Mouse (Mus musculus) heart, postnatal 14 days (tissue): ENCODE data around the gene Spcs3. TPM values are rescaled to one million over a fixed set of nuclear protein-coding genes. Genes with fewer than 3 reads are reported as not detected.
A peak's percentile ranks its signal among the peaks of the same experiment; 100 is the strongest.

ENCODE experiments used
- DNase-seq, 2 experiments: peaks; one replicate each; pipeline ENCODE4 v3.0.0; 2021 to 2022
- intact Hi-C: fragments of 180-260 bp; cut with DNase I; formaldehyde crosslinking; loops from one replicate; pipeline ENCODE4 v1.15.1; 2025
- total RNA-seq, 2 experiments: library from RNA; stranded (reverse); gene quantifications; 2 replicates each; pipeline ENCODE4 v1.2.3; 2021

The Spcs3 gene
- total RNA-seq, 2 experiments from 2014 or later, result 29.7 to 29.8 TPM

GRCm38 (mm10) chr8:54509221-54509721 is 20.5 kb downstream of the Spcs3 start:
- no peak for DNase-seq
- intact Hi-C loops, result no loop called here

- intact Hi-C loops, result no loop called here
- no peak for DNase-seq
Measured at GRCm38 (mm10) chr8:54508814-54509213, 21.0 kb downstream of the Spcs3 start.

- no peak for DNase-seq
- intact Hi-C loops, result no loop called here
Measured at GRCm38 (mm10) chr8:54508096-54508456, 21.7 kb downstream of the Spcs3 start.

- intact Hi-C loops, result loop anchor here (2.0 kb wide), 1 partner anchor 197 kb away; no protein-coding TSS in a partner anchor
- DNase-seq, result peak; percentile 66 to 85
Measured at GRCm38 (mm10) chr8:54507428-54508095, 22.2 kb downstream of the Spcs3 start.

- intact Hi-C loops, result no loop called here
- no peak for DNase-seq
Measured at GRCm38 (mm10) chr8:54505060-54505459, 24.7 kb downstream of the Spcs3 start.

- intact Hi-C loops, result no loop called here
- DNase-seq, result no peak
Measured at GRCm38 (mm10) chr8:54503104-54503503, 26.7 kb downstream of the Spcs3 start.

- intact Hi-C loops, result loop anchor here (5.0 kb wide), 2 partner anchors 342 to 887 kb away; no protein-coding TSS in a partner anchor
- no peak for DNase-seq
Measured at GRCm38 (mm10) chr8:54493915-54494314, 35.9 kb downstream of the Spcs3 start.

GRCm38 (mm10) chr8:54493110-54493509 is 36.7 kb downstream of the Spcs3 start:
- peak; percentile 55 to 73 for DNase-seq
- intact Hi-C loops, result loop anchor here (5.0 kb wide), 2 partner anchors 341 to 886 kb away; no protein-coding TSS in a partner anchor

- DNase-seq, result no peak
- intact Hi-C loops, result loop anchor here (1.0 to 5.0 kb wide), 3 partner anchors 340 to 885 kb away; no protein-coding TSS in a partner anchor
Measured at GRCm38 (mm10) chr8:54491934-54492333, 37.9 kb downstream of the Spcs3 start.

- intact Hi-C loops, result loop anchor here (5.0 kb wide), 2 partner anchors 339 to 884 kb away; no protein-coding TSS in a partner anchor
- DNase-seq, result peak; percentile 28 to 64
Measured at GRCm38 (mm10) chr8:54491057-54491690, 38.6 kb downstream of the Spcs3 start.

GRCm38 (mm10) chr8:54488437-54488836 is 41.4 kb downstream of the Spcs3 start:
- intact Hi-C loops, result loop anchor here (5.0 kb wide), 1 partner anchor 96 kb away; no protein-coding TSS in a partner anchor
- no peak for DNase-seq

- DNase-seq, result peak; percentile 5 to 14
Measured at GRCm38 (mm10) chr8:54486555-54487273, 43.1 kb downstream of the Spcs3 start.

More at GRCm38 (mm10) chr8:54486555-54487273, 43.1 kb downstream of the Spcs3 start:
- intact Hi-C loops, result loop anchor here (5.0 kb wide), 1 partner anchor 94 kb away; no protein-coding TSS in a partner anchor

Other genes starting within 250 kb of the Spcs3 start
- gene Asb5, start 418 bp downstream of the Spcs3 start, total RNA-seq, result 10 to 100 TPM; 10.3 to 11.3 TPM
- gene Spata4, start 70.8 kb upstream of the Spcs3 start, total RNA-seq, result not detected